Mouse (Mus musculus) hindbrain, embryonic 13.5 days (tissue): ENCODE measurements around the gene Rnf220. TPM values are rescaled to one million over a fixed set of nuclear protein-coding genes. Genes with fewer than 3 reads are reported as not detected.

Experiments used
- ATAC-seq: fragments of 200-750 bp; cut with Nextera tagmentation; 2 replicates; pipeline ENCODE4 v1.8.0; 2017; ENCODE audit warnings: moderate TSS enrichment; ENCODE audit not compliant: low FRiP score
- H3K27ac ChIP-seq: fragments of 300-500 bp; sonication (generic); 2 replicates; pipeline ENCODE4 v1.5.1; 2015; ENCODE audit warnings: inconsistent platforms, mild to moderate bottlenecking, moderate library complexity
- H3K27me3 ChIP-seq: fragments of 300-500 bp; sonication (generic); 2 replicates; pipeline ENCODE4 v1.6.1; 2015; ENCODE audit warnings: mild to moderate bottlenecking, inconsistent platforms
- H3K36me3 ChIP-seq: fragments of 300-500 bp; sonication (generic); 2 replicates; pipeline ENCODE4 v1.6.1; 2015; ENCODE audit warnings: mild to moderate bottlenecking, inconsistent platforms
- H3K4me1 ChIP-seq: fragments of 300-500 bp; sonication (generic); replicated peaks from 2 replicates; pipeline ENCODE4 v1.6.1; 2015; ENCODE audit warnings: inconsistent platforms
- H3K4me2 ChIP-seq: fragments of 300-500 bp; sonication (generic); 2 replicates; pipeline ENCODE4 v1.6.1; 2015; ENCODE audit warnings: inconsistent platforms, mild to moderate bottlenecking, moderate library complexity
- H3K4me3 ChIP-seq: fragments of 300-500 bp; sonication (generic); 2 replicates; pipeline ENCODE4 v1.5.1; 2015; ENCODE audit warnings: mild to moderate bottlenecking, inconsistent platforms
- H3K9ac ChIP-seq: fragments of 300-500 bp; sonication (generic); 2 replicates; pipeline ENCODE4 v1.6.1; 2015; ENCODE audit warnings: mild to moderate bottlenecking, inconsistent platforms
- H3K9me3 ChIP-seq: fragments of 300-500 bp; sonication (generic); 2 replicates; pipeline ENCODE4 v1.6.1; 2016; ENCODE audit warnings: inconsistent platforms
- WGBS: fragments of 180-500 bp; shearing (Covaris S2); methylation state at CpG from one replicate; pipeline ENCODE4 v1.1.7; 2015; 5-methylcytosine and 5-hydroxymethylcytosine counted together
- polyA plus RNA-seq: library from polyadenylated mRNA; unstranded; fragments of >200 nt; fragmentation: Nextera tagmentation; extraction: Ambion mirVana; gene quantifications from 2 replicates; pipeline ENCODE4 v1.2.1, GENCODE M21; 2015

Rnf220 gene
- polyA plus RNA-seq, 1 experiment from 2014 or later: 102 TPM

- ATAC-seq: no peak
- no peaks in the 10 kb centered on the region for H3K9me3 ChIP-seq
- 29% methylated on average over 22 of the region's 22 CpGs for WGBS
- peak overlapping the region; percentile 69; the same call in 1 of the 2 replicates for H3K27ac ChIP-seq
- H3K27me3 ChIP-seq: peaks cover 94% of the 10 kb centered on the region
- peaks cover 35% of the 10 kb centered on the region for H3K4me1 ChIP-seq
- H3K4me3 ChIP-seq: no peak overlapping the region
- H3K4me2 ChIP-seq: peak overlapping the region; percentile 27
- H3K9ac ChIP-seq: no peak overlapping the region; the same call in 1 of the 2 replicates
- no peaks in the 10 kb centered on the region for H3K36me3 ChIP-seq
Measured at GRCm38 (mm10) chr4:117390850-117391795, 105.7 kb downstream of the Rnf220 start.

- no peak overlapping the region for H3K27ac ChIP-seq
- no peak overlapping the region for H3K4me2 ChIP-seq
- H3K36me3 ChIP-seq: no peaks in the 10 kb centered on the region
- H3K9ac ChIP-seq: no peak overlapping the region
- 88% methylated on average over 14 of the region's 14 CpGs for WGBS
- no peak overlapping the region for H3K4me3 ChIP-seq
- no peak for ATAC-seq
- H3K4me1 ChIP-seq: peaks cover 35% of the 10 kb centered on the region
- H3K27me3 ChIP-seq: peaks cover 95% of the 10 kb centered on the region
- H3K9me3 ChIP-seq: no peaks in the 10 kb centered on the region
Measured at GRCm38 (mm10) chr4:117389264-117390054, 107.4 kb downstream of the Rnf220 start.

GRCm38 (mm10) chr4:117385247-117385646 lies 111.6 kb downstream of the Rnf220 start:
- WGBS: 100% methylated on average over 1 of the region's 1 CpGs
- Histone ChIP-seq H3K4me2 (no peak overlapping the region), H3K9me3 (no peaks in the 10 kb centered on the region), H3K4me3 (no peak overlapping the region), H3K4me1 (peaks cover 8% of the 10 kb centered on the region), H3K36me3 (no peaks in the 10 kb centered on the region), H3K27ac (no peak overlapping the region), H3K9ac (no peak overlapping the region), H3K27me3 (peaks cover 93% of the 10 kb centered on the region)
- no peak for ATAC-seq

GRCm38 (mm10) chr4:117381846-117382245 lies 115.0 kb downstream of the Rnf220 start:
- H3K27ac ChIP-seq: no peak overlapping the region
- ATAC-seq: no peak
- peaks cover 16% of the 10 kb centered on the region for H3K4me1 ChIP-seq
- H3K4me2 ChIP-seq: no peak overlapping the region
- H3K36me3 ChIP-seq: no peaks in the 10 kb centered on the region
- H3K9me3 ChIP-seq: 0 out of 2 replicates have a peak, but pooled peaks cover 3% of the 10 kb centered on the region
- H3K4me3 ChIP-seq: no peak overlapping the region
- H3K27me3 ChIP-seq: peaks cover 97% of the 10 kb centered on the region
- H3K9ac ChIP-seq: no peak overlapping the region
- WGBS: 87% methylated on average over 8 of the region's 8 CpGs

GRCm38 (mm10) chr4:117380558-117380935 lies 116.3 kb downstream of the Rnf220 start:
- Histone ChIP-seq H3K27ac (peak overlapping the region; percentile 64; the same call in 1 of the 2 replicates), H3K27me3 (peaks cover 98% of the 10 kb centered on the region), H3K4me3 (no peak overlapping the region), H3K9ac (no peak overlapping the region), H3K4me1 (peaks cover 29% of the 10 kb centered on the region), H3K9me3 (0 out of 2 replicates have a peak, but pooled peaks cover 3% of the 10 kb centered on the region), H3K4me2 (no peak overlapping the region), H3K36me3 (no peaks in the 10 kb centered on the region)
- 0 out of 2 replicates have a peak, but pooled peaks have one; percentile 17 for ATAC-seq
- WGBS: 95% methylated on average over 5 of the region's 5 CpGs

GRCm38 (mm10) chr4:117379803-117380557 lies 116.9 kb downstream of the Rnf220 start:
- Histone ChIP-seq H3K4me2 (no peak overlapping the region), H3K9me3 (0 out of 2 replicates have a peak, but pooled peaks cover 3% of the 10 kb centered on the region), H3K27me3 (peaks cover 98% of the 10 kb centered on the region), H3K36me3 (no peaks in the 10 kb centered on the region), H3K27ac (peak overlapping the region; percentile 64), H3K9ac (no peak overlapping the region), H3K4me3 (no peak overlapping the region), H3K4me1 (peaks cover 32% of the 10 kb centered on the region)
- peak; percentile 81 for ATAC-seq
- 45% methylated on average over 14 of the region's 14 CpGs for WGBS

- H3K9me3 ChIP-seq: 0 out of 2 replicates have a peak, but pooled peaks cover 3% of the 10 kb centered on the region
- peak overlapping the region; percentile 72 for H3K27ac ChIP-seq
- peaks cover 93% of the 10 kb centered on the region for H3K27me3 ChIP-seq
- H3K4me1 ChIP-seq: peaks cover 60% of the 10 kb centered on the region
- ATAC-seq: peak; percentile 27
- no peaks in the 10 kb centered on the region for H3K36me3 ChIP-seq
- H3K4me2 ChIP-seq: peak overlapping the region; percentile 42
- peak overlapping the region; percentile 9; the same call in 1 of the 2 replicates for H3K4me3 ChIP-seq
- peak overlapping the region; percentile 46; the same call in 1 of the 2 replicates for H3K9ac ChIP-seq
- 3% methylated on average over 10 of the region's 10 CpGs for WGBS
Measured at GRCm38 (mm10) chr4:117374078-117374540, 122.7 kb downstream of the Rnf220 start.

- Histone ChIP-seq H3K4me3 (peak overlapping the region; percentile 9; the same call in 1 of the 2 replicates), H3K9ac (peak overlapping the region; percentile 46; the same call in 1 of the 2 replicates)
Measured at GRCm38 (mm10) chr4:117373324-117374077, 123.4 kb downstream of the Rnf220 start.

GRCm38 (mm10) chr4:117371896-117372295 lies 125.0 kb downstream of the Rnf220 start:
- WGBS: 12% methylated on average over 2 of the region's 2 CpGs
- peaks cover 68% of the 10 kb centered on the region for H3K4me1 ChIP-seq
- no peaks in the 10 kb centered on the region for H3K9me3 ChIP-seq
- no peak overlapping the region for H3K9ac ChIP-seq
- no peak overlapping the region for H3K4me2 ChIP-seq
- no peaks in the 10 kb centered on the region for H3K36me3 ChIP-seq
- ATAC-seq: no peak
- no peak overlapping the region for H3K27ac ChIP-seq
- no peak overlapping the region for H3K4me3 ChIP-seq
- H3K27me3 ChIP-seq: peaks cover 93% of the 10 kb centered on the region

More at GRCm38 (mm10) chr4:117373324-117374077, 123.4 kb downstream of the Rnf220 start:
- peak; percentile 88 for ATAC-seq
- Histone ChIP-seq H3K9me3 (0 out of 2 replicates have a peak, but pooled peaks cover 3% of the 10 kb centered on the region), H3K4me1 (peaks cover 59% of the 10 kb centered on the region), H3K27me3 (peaks cover 93% of the 10 kb centered on the region), H3K36me3 (no peaks in the 10 kb centered on the region), H3K27ac (peak overlapping the region; percentile 72), H3K4me2 (peak overlapping the region; percentile 42)
- 2% methylated on average over 16 of the region's 16 CpGs for WGBS

- Histone ChIP-seq H3K27ac (no peak overlapping the region; the same call in 1 of the 2 replicates), H3K4me1 (peaks cover 56% of the 10 kb centered on the region), H3K9me3 (no peaks in the 10 kb centered on the region), H3K27me3 (peaks cover 92% of the 10 kb centered on the region), H3K4me2 (no peak overlapping the region), H3K4me3 (no peak overlapping the region), H3K36me3 (no peaks in the 10 kb centered on the region), H3K9ac (no peak overlapping the region)
- 63% methylated on average over 5 of the region's 5 CpGs for WGBS
- no peak for ATAC-seq
Measured at GRCm38 (mm10) chr4:117370354-117370753, 126.5 kb downstream of the Rnf220 start.

GRCm38 (mm10) chr4:117369571-117369970 lies 127.3 kb downstream of the Rnf220 start:
- no peak overlapping the region for H3K9ac ChIP-seq
- H3K27ac ChIP-seq: no peak overlapping the region
- H3K4me1 ChIP-seq: peaks cover 48% of the 10 kb centered on the region
- 82% methylated on average over 3 of the region's 3 CpGs for WGBS
- H3K27me3 ChIP-seq: peaks cover 92% of the 10 kb centered on the region
- no peak overlapping the region for H3K4me2 ChIP-seq
- no peak for ATAC-seq
- H3K4me3 ChIP-seq: no peak overlapping the region
- H3K36me3 ChIP-seq: no peaks in the 10 kb centered on the region
- no peaks in the 10 kb centered on the region for H3K9me3 ChIP-seq
